Mouse (Mus musculus) heart, embryonic 11.5 days (tissue): ENCODE measurements at regions not wholly inside any gene's neighbourhood (a gene's known extent, or its start where the extent isn't known, plus 50 kb on each side); places are given as distances from the start of the nearest gene placed in this dataset.

Source experiments
- ATAC-seq: fragments of 200-750 bp; cut with Nextera tagmentation; replicated peaks from 2 replicates; pipeline ENCODE4 v1.8.0; 2017; ENCODE audit warnings: moderate library complexity; ENCODE audit not compliant: insufficient number of reproducible peaks, low FRiP score, low TSS enrichment
- H3K27ac ChIP-seq: fragments of 300-500 bp; sonication (generic); 2 replicates; pipeline ENCODE4 v1.5.1; 2014; ENCODE audit warnings: mild to moderate bottlenecking, low read depth, low read length
- H3K27me3 ChIP-seq: fragments of 300-500 bp; sonication (generic); 2 replicates; pipeline ENCODE4 v1.6.1; 2014; ENCODE audit warnings: mild to moderate bottlenecking, low read length, mixed read lengths; ENCODE audit not compliant: control insufficient read depth, insufficient read depth
- H3K36me3 ChIP-seq: fragments of 300-500 bp; sonication (generic); 2 replicates; pipeline ENCODE4 v1.6.1; 2014; ENCODE audit warnings: mild to moderate bottlenecking, low read length, moderate library complexity, mixed read lengths; ENCODE audit not compliant: control insufficient read depth, insufficient read depth
- H3K4me1 ChIP-seq: fragments of 300-500 bp; sonication (generic); 2 replicates; pipeline ENCODE4 v1.6.1; 2014; ENCODE audit warnings: low read length; ENCODE audit not compliant: control insufficient read depth, insufficient read depth
- H3K4me2 ChIP-seq: fragments of 300-500 bp; sonication (generic); 2 replicates; pipeline ENCODE4 v1.6.1; 2014; ENCODE audit warnings: mild to moderate bottlenecking, moderate library complexity
- H3K4me3 ChIP-seq: fragments of 300-500 bp; sonication (generic); 2 replicates; pipeline ENCODE4 v1.5.1; 2014; ENCODE audit warnings: low read depth, low read length
- H3K9ac ChIP-seq: fragments of 300-500 bp; sonication (generic); 2 replicates; pipeline ENCODE4 v1.6.1; 2014; ENCODE audit warnings: mild to moderate bottlenecking, low read depth, low read length, moderate library complexity
- H3K9me3 ChIP-seq: fragments of 300-500 bp; sonication (generic); replicated peaks from 2 replicates; pipeline ENCODE4 v1.6.1; 2016; ENCODE audit warnings: low read length; ENCODE audit not compliant: control insufficient read depth
- WGBS: fragments of 180-500 bp; shearing (Covaris S2); extraction: QIAGEN DNeasy Blood & Tissue Kit; methylation state at CpG from one replicate; pipeline ENCODE4 v1.1.7; 2014; ENCODE audit not compliant: insufficient replicate concordance; 5-methylcytosine and 5-hydroxymethylcytosine counted together

- ATAC-seq: no peak
- WGBS: 74% methylated on average over 3 of the region's 3 CpGs
- no peak overlapping the region for H3K27ac ChIP-seq
- no peaks in the 10 kb centered on the region for H3K27me3 ChIP-seq
- H3K36me3 ChIP-seq: no peaks in the 10 kb centered on the region
- no peak overlapping the region for H3K4me3 ChIP-seq
- no peak overlapping the region for H3K9ac ChIP-seq
- H3K4me1 ChIP-seq: no peaks in the 10 kb centered on the region
- no peaks in the 10 kb centered on the region for H3K9me3 ChIP-seq
- H3K4me2 ChIP-seq: no peak overlapping the region
These were observed 173.8 kb downstream of the Kcnj2 start for GRCm38 (mm10) chr11:111239784-111240183.

GRCm38 (mm10) chr11:111252226-111252625 lies 186.3 kb downstream of the Kcnj2 start:
- no peak overlapping the region for H3K27ac ChIP-seq
- no peak overlapping the region for H3K9ac ChIP-seq
- H3K27me3 ChIP-seq: no peaks in the 10 kb centered on the region
- no peaks in the 10 kb centered on the region for H3K36me3 ChIP-seq
- 76% methylated on average over 4 of the region's 4 CpGs for WGBS
- no peaks in the 10 kb centered on the region for H3K9me3 ChIP-seq
- no peak for ATAC-seq
- H3K4me3 ChIP-seq: no peak overlapping the region
- H3K4me2 ChIP-seq: no peak overlapping the region
- H3K4me1 ChIP-seq: 0 out of 2 replicates have a peak, but pooled peaks cover 5% of the 10 kb centered on the region

GRCm38 (mm10) chr11:111256596-111256995 lies 190.6 kb downstream of the Kcnj2 start:
- no peaks in the 10 kb centered on the region for H3K27me3 ChIP-seq
- H3K36me3 ChIP-seq: no peaks in the 10 kb centered on the region
- H3K9ac ChIP-seq: no peak overlapping the region
- H3K27ac ChIP-seq: no peak overlapping the region
- no peak overlapping the region for H3K4me2 ChIP-seq
- WGBS: 73% methylated on average over 3 of the region's 3 CpGs
- ATAC-seq: no peak
- H3K9me3 ChIP-seq: no peaks in the 10 kb centered on the region
- H3K4me3 ChIP-seq: no peak overlapping the region
- H3K4me1 ChIP-seq: no peaks in the 10 kb centered on the region

GRCm38 (mm10) chr11:111260691-111261383 lies 194.9 kb downstream of the Kcnj2 start:
- Histone ChIP-seq H3K27me3 (no peaks in the 10 kb centered on the region), H3K4me2 (no peak overlapping the region), H3K27ac (no peak overlapping the region), H3K4me1 (no peaks in the 10 kb centered on the region), H3K9me3 (no peaks in the 10 kb centered on the region), H3K9ac (no peak overlapping the region), H3K36me3 (no peaks in the 10 kb centered on the region), H3K4me3 (no peak overlapping the region)
- no peak for ATAC-seq
- WGBS: 79% methylated on average over 11 of the region's 11 CpGs

- no peak for ATAC-seq
- H3K27me3 ChIP-seq: no peaks in the 10 kb centered on the region
- H3K4me3 ChIP-seq: no peak overlapping the region
These were observed 207.7 kb downstream of the Kcnj2 start for GRCm38 (mm10) chr11:111273651-111274050.

GRCm38 (mm10) chr11:111280769-111281168 lies 214.8 kb downstream of the Kcnj2 start:
- 52% methylated on average over 2 of the region's 2 CpGs for WGBS

More at GRCm38 (mm10) chr11:111273651-111274050, 207.7 kb downstream of the Kcnj2 start:
- Histone ChIP-seq H3K9ac (no peak overlapping the region), H3K4me2 (no peak overlapping the region), H3K27ac (no peak overlapping the region), H3K4me1 (no peaks in the 10 kb centered on the region), H3K9me3 (no peaks in the 10 kb centered on the region), H3K36me3 (no peaks in the 10 kb centered on the region)

GRCm38 (mm10) chr11:111281237-111282160 lies 215.5 kb downstream of the Kcnj2 start:
- Histone ChIP-seq H3K27me3 (no peaks in the 10 kb centered on the region), H3K9me3 (no peaks in the 10 kb centered on the region), H3K4me2 (no peak overlapping the region), H3K4me3 (no peak overlapping the region), H3K36me3 (no peaks in the 10 kb centered on the region), H3K9ac (no peak overlapping the region), H3K4me1 (no peaks in the 10 kb centered on the region), H3K27ac (no peak overlapping the region)
- ATAC-seq: no peak
- WGBS: 41% methylated on average over 7 of the region's 7 CpGs

More at GRCm38 (mm10) chr11:111280769-111281168, 214.8 kb downstream of the Kcnj2 start:
- ATAC-seq: no peak
- Histone ChIP-seq H3K4me3 (no peak overlapping the region), H3K9ac (no peak overlapping the region), H3K36me3 (no peaks in the 10 kb centered on the region), H3K4me1 (no peaks in the 10 kb centered on the region), H3K4me2 (no peak overlapping the region), H3K9me3 (no peaks in the 10 kb centered on the region), H3K27ac (no peak overlapping the region), H3K27me3 (no peaks in the 10 kb centered on the region)

- Histone ChIP-seq H3K4me2 (no peak overlapping the region), H3K9ac (no peak overlapping the region), H3K36me3 (no peaks in the 10 kb centered on the region), H3K27ac (no peak overlapping the region), H3K9me3 (no peaks in the 10 kb centered on the region), H3K4me3 (no peak overlapping the region), H3K27me3 (no peaks in the 10 kb centered on the region), H3K4me1 (no peaks in the 10 kb centered on the region)
- WGBS: 67% methylated on average over 2 of the region's 2 CpGs
- ATAC-seq: no peak
These were observed 216.3 kb downstream of the Kcnj2 start for GRCm38 (mm10) chr11:111282283-111282682.
